Mouse (Mus musculus) forebrain, embryonic 15.5 days (tissue): ENCODE measurements around the gene Prcd. TPM values are rescaled to one million over a fixed set of nuclear protein-coding genes. Genes with fewer than 3 reads are reported as not detected.
A peak's percentile ranks its signal among the peaks of the same experiment; 100 is the strongest.

Experiments
- ATAC-seq: fragments of 200-750 bp; cut with Nextera tagmentation; replicated peaks from 2 replicates; pipeline ENCODE4 v1.8.0; 2017; ENCODE audit warnings: mild to moderate bottlenecking, moderate TSS enrichment, moderate library complexity
- H3K27ac ChIP-seq: fragments of 300-500 bp; sonication (generic); replicated peaks from 2 replicates; pipeline ENCODE4 v1.5.1; 2015; ENCODE audit warnings: mild to moderate bottlenecking, inconsistent platforms
- H3K27me3 ChIP-seq: fragments of 300-500 bp; sonication (generic); 2 replicates; pipeline ENCODE4 v1.6.1; 2015; ENCODE audit warnings: inconsistent platforms
- H3K36me3 ChIP-seq: fragments of 300-500 bp; sonication (generic); 2 replicates; pipeline ENCODE4 v1.6.1; 2015; ENCODE audit warnings: mild to moderate bottlenecking, inconsistent platforms
- H3K4me1 ChIP-seq: fragments of 300-500 bp; sonication (generic); 2 replicates; pipeline ENCODE4 v1.6.1; 2015; ENCODE audit warnings: inconsistent platforms
- H3K4me2 ChIP-seq: fragments of 300-500 bp; sonication (generic); replicated peaks from 2 replicates; pipeline ENCODE4 v1.6.1; 2015; ENCODE audit warnings: mild to moderate bottlenecking, inconsistent platforms
- H3K4me3 ChIP-seq: fragments of 300-500 bp; sonication (generic); 2 replicates; pipeline ENCODE4 v1.5.1; 2015; ENCODE audit warnings: mild to moderate bottlenecking, inconsistent platforms
- H3K9ac ChIP-seq: fragments of 300-500 bp; sonication (generic); replicated peaks from 2 replicates; pipeline ENCODE4 v1.6.1; 2015; ENCODE audit warnings: mild to moderate bottlenecking, inconsistent platforms
- H3K9me3 ChIP-seq: fragments of 300-500 bp; sonication (generic); 2 replicates; pipeline ENCODE4 v1.6.1; 2016; ENCODE audit warnings: inconsistent platforms
- WGBS: fragments of 180-500 bp; shearing (Covaris S2); methylation state at CpG from one replicate; pipeline ENCODE4 v1.1.7; 2015; ENCODE audit warnings: mixed read lengths; 5-methylcytosine and 5-hydroxymethylcytosine counted together
- polyA plus RNA-seq: library from polyadenylated mRNA; unstranded; fragments of >200 nt; fragmentation: Nextera tagmentation; extraction: Ambion mirVana; gene quantifications from 2 replicates; pipeline ENCODE4 v1.2.1, GENCODE M21; 2015

Gene Prcd
- polyA plus RNA-seq, 1 experiment from 2014 or later, result 2.0 TPM

DNA sequence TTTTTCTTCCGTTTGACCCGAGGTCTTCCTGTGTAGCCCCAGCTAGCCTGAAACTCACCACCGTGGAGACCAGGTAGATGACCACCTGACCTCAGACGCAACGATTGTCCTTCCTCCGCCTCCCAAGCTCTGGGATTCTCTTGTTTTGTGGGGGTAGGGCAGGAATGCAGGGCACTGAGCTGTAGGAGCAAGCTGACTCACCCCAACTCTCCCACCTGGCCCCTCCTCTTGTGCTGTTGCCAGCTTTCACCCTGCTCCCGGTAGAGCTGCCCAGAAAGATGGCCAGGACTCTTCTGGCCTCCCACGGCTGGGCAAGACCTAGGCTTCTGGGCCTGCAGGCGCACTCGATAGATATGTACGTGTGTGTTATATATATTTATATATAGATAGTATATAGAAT is 7.2 kb upstream of the Prcd start:
- 75% methylated on average over 11 of the region's 11 CpGs for WGBS
- peaks cover 19% of the 10 kb centered on the region for H3K4me1 ChIP-seq
- no peaks in the 10 kb centered on the region for H3K9me3 ChIP-seq
- no peak overlapping the region for H3K27ac ChIP-seq
- ATAC-seq, result no peak
- H3K4me2 ChIP-seq, result no peak overlapping the region
- no peak overlapping the region for H3K9ac ChIP-seq
- no peak overlapping the region for H3K4me3 ChIP-seq
- no peaks in the 10 kb centered on the region for H3K27me3 ChIP-seq
- no peaks in the 10 kb centered on the region for H3K36me3 ChIP-seq

GRCm38 (mm10) chr11:116646771-116647170 is 6.6 kb upstream of the Prcd start:
- Histone ChIP-seq H3K27ac (no peak overlapping the region), H3K4me3 (no peak overlapping the region), H3K9ac (no peak overlapping the region), H3K9me3 (no peaks in the 10 kb centered on the region), H3K4me1 (peaks cover 25% of the 10 kb centered on the region), H3K36me3 (no peaks in the 10 kb centered on the region), H3K27me3 (no peaks in the 10 kb centered on the region), H3K4me2 (no peak overlapping the region)
- ATAC-seq, result no peak
- 90% methylated on average over 7 of the region's 7 CpGs for WGBS

- Histone ChIP-seq H3K4me1 (peaks cover 27% of the 10 kb centered on the region), H3K9ac (no peak overlapping the region)
- WGBS, result 71% methylated on average over 11 of the region's 11 CpGs
These were observed 5.9 kb upstream of the Prcd start for GRCm38 (mm10) chr11:116647340-116647991.

DNA sequence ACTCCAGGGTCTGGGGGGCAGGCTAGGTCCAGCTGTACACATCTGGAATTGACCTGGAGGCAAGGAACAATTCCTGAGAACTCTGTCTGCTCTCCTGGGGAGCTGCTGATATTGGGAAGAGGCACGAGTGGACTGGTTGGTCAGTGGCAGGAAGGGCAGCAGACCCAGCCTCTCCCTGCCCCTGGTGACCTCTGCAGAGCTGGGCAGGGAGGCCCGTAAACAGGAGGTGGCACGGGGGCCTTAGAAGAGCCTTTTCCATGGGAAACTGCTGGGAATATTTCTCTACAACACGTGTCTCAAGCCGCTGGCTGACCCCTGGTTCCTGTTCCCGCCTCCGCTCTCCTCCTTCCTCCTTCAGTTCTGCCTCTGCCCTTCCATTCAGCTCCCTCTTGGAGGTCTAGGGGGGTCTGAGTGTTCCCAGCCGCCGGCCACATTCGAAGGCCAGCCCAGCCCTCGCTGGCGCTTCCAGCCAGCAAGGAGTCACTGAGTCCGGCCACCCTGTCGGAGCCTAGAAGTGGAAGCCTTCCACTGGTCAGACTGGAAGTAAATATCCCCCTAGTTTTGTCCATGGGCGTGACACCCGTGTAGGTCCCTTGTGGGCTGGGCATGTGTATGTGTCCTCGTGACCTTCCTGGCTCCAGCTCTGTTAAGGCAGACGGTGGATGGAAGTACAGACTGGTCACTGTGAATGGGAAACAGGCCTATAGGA is 5.0 kb upstream of the Prcd start:
- peaks cover 32% of the 10 kb centered on the region for H3K4me1 ChIP-seq
- H3K36me3 ChIP-seq, result no peaks in the 10 kb centered on the region
- no peak overlapping the region for H3K4me3 ChIP-seq
- no peak overlapping the region for H3K4me2 ChIP-seq
- 68% methylated on average over 16 of the region's 18 CpGs for WGBS
- no peak for ATAC-seq
- no peaks in the 10 kb centered on the region for H3K9me3 ChIP-seq
- H3K27ac ChIP-seq, result no peak overlapping the region
- H3K9ac ChIP-seq, result no peak overlapping the region
- no peaks in the 10 kb centered on the region for H3K27me3 ChIP-seq

More at GRCm38 (mm10) chr11:116647340-116647991, 5.9 kb upstream of the Prcd start:
- Histone ChIP-seq H3K4me2 (no peak overlapping the region), H3K9me3 (no peaks in the 10 kb centered on the region), H3K27ac (no peak overlapping the region), H3K4me3 (no peak overlapping the region), H3K36me3 (no peaks in the 10 kb centered on the region), H3K27me3 (no peaks in the 10 kb centered on the region)
- no peak for ATAC-seq

- peaks cover 32% of the 10 kb centered on the region for H3K4me1 ChIP-seq
- H3K27me3 ChIP-seq, result no peaks in the 10 kb centered on the region
- WGBS, result 71% methylated on average over 10 of the region's 10 CpGs
- no peak overlapping the region for H3K9ac ChIP-seq
- H3K4me2 ChIP-seq, result no peak overlapping the region
- H3K36me3 ChIP-seq, result no peaks in the 10 kb centered on the region
- no peak for ATAC-seq
- no peaks in the 10 kb centered on the region for H3K9me3 ChIP-seq
- H3K4me3 ChIP-seq, result no peak overlapping the region
- no peak overlapping the region for H3K27ac ChIP-seq
These were observed 4.4 kb upstream of the Prcd start for GRCm38 (mm10) chr11:116648976-116649375.

GRCm38 (mm10) chr11:116649711-116650337 is 3.5 kb upstream of the Prcd start:
- H3K9me3 ChIP-seq, result no peaks in the 10 kb centered on the region
- H3K4me1 ChIP-seq, result peaks cover 33% of the 10 kb centered on the region
- peaks cover 4% of the 10 kb centered on the region; the same call in 1 of the 2 replicates for H3K27me3 ChIP-seq
- no peak for ATAC-seq
- H3K27ac ChIP-seq, result no peak overlapping the region
- H3K4me2 ChIP-seq, result no peak overlapping the region
- no peak overlapping the region for H3K4me3 ChIP-seq
- H3K9ac ChIP-seq, result no peak overlapping the region
- H3K36me3 ChIP-seq, result no peaks in the 10 kb centered on the region
- WGBS, result 88% methylated on average over 13 of the region's 13 CpGs

DNA sequence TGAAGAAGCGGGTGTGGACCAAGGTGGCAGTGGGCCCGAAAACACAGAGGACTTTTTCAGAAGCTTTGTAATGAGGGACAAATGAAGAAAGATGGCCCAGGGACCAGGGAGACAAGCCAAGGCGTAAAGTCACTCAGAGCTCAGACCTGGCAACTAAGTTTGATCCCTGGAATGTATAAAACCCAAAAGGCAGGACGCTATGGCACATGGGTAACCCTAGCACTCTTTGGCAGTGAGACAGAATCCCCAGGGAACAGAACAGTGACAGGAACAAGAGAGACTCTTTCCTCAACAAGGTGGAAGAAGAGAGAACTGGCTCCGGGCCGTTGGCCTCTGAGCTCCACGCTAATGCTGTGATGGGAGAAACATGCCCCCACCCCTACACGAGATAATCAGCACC is 2.5 kb upstream of the Prcd start:
- WGBS, result 83% methylated on average over 8 of the region's 8 CpGs
- peaks cover 7% of the 10 kb centered on the region; the same call in 1 of the 2 replicates for H3K27me3 ChIP-seq

DNA sequence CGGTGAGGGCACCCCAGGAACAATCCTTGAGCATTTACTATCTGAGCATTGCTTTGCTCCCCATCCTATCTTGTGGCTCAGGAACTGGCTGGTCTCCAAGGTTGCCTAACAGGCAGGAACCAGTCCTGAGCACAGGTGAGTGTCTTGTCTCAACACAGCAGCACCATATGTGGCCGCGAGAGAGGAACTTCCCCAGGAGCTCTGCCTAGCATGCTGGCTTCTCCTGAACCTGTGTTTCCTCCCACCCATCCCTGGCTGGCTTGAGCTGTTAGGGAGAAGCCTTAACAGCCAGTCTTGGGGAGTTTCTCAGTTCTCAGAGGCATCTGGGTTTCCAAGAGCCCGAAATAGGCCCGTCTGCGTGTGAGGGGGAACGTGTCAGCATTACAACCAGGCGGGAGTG is 2.0 kb upstream of the Prcd start:
- Histone ChIP-seq H3K9ac (no peak overlapping the region), H3K27ac (no peak overlapping the region), H3K36me3 (no peaks in the 10 kb centered on the region), H3K9me3 (no peaks in the 10 kb centered on the region), H3K4me2 (0 out of 2 replicates have a peak overlapping the region, but pooled peaks have one; percentile 1), H3K4me3 (no peak overlapping the region), H3K4me1 (peaks cover 40% of the 10 kb centered on the region), H3K27me3 (peaks cover 7% of the 10 kb centered on the region; the same call in 1 of the 2 replicates)
- WGBS, result 69% methylated on average over 8 of the region's 8 CpGs
- ATAC-seq, result no peak

More for the DNA sequence above, 2.5 kb upstream of the Prcd start:
- Histone ChIP-seq H3K4me1 (peaks cover 35% of the 10 kb centered on the region), H3K9ac (no peak overlapping the region), H3K27ac (no peak overlapping the region), H3K36me3 (no peaks in the 10 kb centered on the region), H3K4me2 (no peak overlapping the region), H3K9me3 (no peaks in the 10 kb centered on the region), H3K4me3 (no peak overlapping the region)
- no peak for ATAC-seq

DNA sequence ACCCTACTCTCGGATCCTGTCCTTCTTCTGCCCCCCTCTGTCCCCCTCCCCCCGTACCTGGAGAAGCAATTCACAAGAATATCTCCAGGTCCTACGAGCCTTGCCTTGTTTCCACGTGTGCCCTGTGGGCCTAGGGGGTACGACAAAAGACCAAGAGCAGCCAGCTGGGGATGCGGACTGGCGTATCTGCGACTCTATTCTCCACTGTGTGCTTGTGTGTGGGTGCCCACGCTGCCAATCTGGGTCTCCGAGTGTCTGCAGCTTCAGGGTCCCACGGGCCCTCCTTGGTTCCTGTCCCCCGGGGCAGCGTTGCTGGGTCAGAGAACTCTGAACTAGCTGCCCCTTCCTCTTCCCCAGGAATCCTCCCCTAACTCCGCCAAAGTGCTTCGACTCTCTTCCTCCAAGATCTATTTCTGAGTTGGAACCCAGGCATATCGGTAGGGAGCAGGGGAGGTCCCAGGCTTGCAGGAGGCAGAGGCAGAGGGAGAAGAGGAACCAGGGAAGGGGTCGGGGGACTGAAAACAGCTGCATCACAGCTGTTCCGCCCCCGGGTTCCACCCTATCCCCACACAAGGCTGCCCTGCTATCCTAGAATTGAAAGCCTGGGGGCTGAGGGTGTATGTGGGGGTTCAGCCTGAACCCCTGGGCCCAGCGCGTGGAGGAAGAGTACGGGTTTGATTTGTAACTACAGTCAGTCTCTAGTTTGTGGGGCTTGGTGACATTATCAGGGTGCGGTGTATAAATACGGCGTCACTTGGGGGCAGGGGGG is 820 bp upstream of the Prcd start:
- Histone ChIP-seq H3K4me1 (peaks cover 51% of the 10 kb centered on the region), H3K9ac (peak overlapping the region; percentile 87; the same call in 1 of the 2 replicates), H3K27me3 (peaks cover 7% of the 10 kb centered on the region; the same call in 1 of the 2 replicates), H3K4me3 (peak overlapping the region; percentile 71), H3K4me2 (peak overlapping the region; percentile 99), H3K36me3 (no peaks in the 10 kb centered on the region), H3K27ac (no peak overlapping the region), H3K9me3 (no peaks in the 10 kb centered on the region)
- no peak for ATAC-seq
- WGBS, result 65% methylated on average over 25 of the region's 25 CpGs

DNA sequence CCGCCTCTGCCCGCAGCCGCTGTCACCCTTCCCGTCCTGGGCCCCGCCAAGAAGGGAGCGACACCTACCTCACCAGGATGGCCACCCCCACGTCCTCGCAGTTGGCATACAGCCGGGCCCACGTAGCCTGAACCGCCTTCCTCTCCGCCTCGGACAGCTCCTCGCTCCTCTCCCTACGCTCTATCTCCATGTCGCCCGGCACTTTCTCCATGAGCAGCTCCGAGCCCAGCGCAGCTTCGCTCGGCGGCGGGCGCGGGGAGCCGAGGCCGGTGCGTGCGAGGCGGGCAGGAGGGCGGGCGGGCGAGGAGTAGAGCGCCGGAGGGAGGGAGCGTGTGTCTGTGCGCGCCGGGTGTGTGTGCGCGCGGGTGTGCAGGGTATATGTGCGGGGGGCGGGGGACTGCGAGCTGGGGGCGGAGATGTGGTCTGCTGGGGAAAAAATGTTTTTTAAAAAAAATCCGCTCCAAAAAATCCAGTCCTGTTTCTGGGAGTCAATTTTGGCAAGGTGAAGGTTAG is 431 bp downstream of the Prcd start:
- Histone ChIP-seq H3K4me3 (peak overlapping the region; percentile 71), H3K9me3 (no peaks in the 10 kb centered on the region), H3K27ac (peak overlapping the region; percentile 27; the same call in 1 of the 2 replicates), H3K27me3 (peaks cover 7% of the 10 kb centered on the region; the same call in 1 of the 2 replicates), H3K4me2 (peak overlapping the region; percentile 99), H3K36me3 (no peaks in the 10 kb centered on the region), H3K9ac (peak overlapping the region; percentile 87), H3K4me1 (peaks cover 61% of the 10 kb centered on the region)
- peak; percentile 39 for ATAC-seq
- under 1% methylated on average over 47 of the region's 47 CpGs for WGBS

DNA sequence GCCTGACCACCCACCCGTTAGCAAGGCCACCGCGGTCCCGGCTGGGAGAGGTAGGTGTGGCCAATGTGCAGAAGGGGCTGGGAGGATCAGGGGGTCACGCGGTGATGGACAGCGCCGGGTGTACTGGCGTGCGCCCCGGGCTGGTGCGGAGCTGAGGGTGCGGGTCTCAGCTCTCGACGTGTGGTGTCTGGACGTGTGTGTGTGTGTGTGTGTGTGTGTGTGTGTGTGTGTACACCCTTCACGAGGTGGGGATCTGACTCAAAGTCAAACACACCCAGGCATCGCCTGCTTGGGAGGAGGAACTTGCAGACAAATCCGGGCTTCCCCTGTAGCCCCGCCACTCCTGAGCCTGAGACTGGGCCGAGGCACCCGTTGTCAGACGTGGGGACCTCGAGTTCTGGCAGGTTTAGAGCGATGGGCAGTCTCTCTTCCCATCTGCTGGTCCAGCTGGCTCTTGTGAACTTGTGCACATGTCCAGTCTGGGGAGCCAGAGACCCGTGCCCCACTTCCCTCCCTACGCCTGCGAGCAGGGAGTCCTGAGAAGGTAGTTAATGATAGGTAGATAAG is 1.0 kb downstream of the Prcd start, which contains the start of gene Cygb:
TSS of gene Cygb (minus strand) at position 59 of the 567 bp plus-strand sequence.
- H3K27me3 ChIP-seq, result peaks cover 7% of the 10 kb centered on the region; the same call in 1 of the 2 replicates

More for the DNA sequence above, 1.0 kb downstream of the Prcd start, which contains the start of gene Cygb:
- Histone ChIP-seq H3K4me2 (peak within 1 kb of the TSS; percentile 99), H3K4me1 (peaks cover 61% of the 10 kb centered on the region), H3K4me3 (peak within 1 kb of the TSS; percentile 71), H3K9me3 (no peaks in the 10 kb centered on the region), H3K27ac (peak within 1 kb of the TSS; percentile 27; the same call in 1 of the 2 replicates), H3K9ac (peak within 1 kb of the TSS; percentile 87), H3K36me3 (no peaks in the 10 kb centered on the region)
- ATAC-seq, result no peak
- WGBS, result 10% methylated on average over 28 of the region's 28 CpGs
